Mouse (Mus musculus) midbrain, postnatal 0 days (tissue): ENCODE results near the gene Tll1. TPM values are rescaled to one million over a fixed set of nuclear protein-coding genes. Genes with fewer than 3 reads are reported as not detected.
"Not testable (repeated sequence)": the region's sequence is repeated elsewhere in the genome, so short reads cannot be mapped to it uniquely, and the experiment has no call there.

ENCODE experiments used
- ATAC-seq: fragments of 200-750 bp; cut with Nextera tagmentation; 2 replicates; pipeline ENCODE4 v1.8.0; 2017; ENCODE audit warnings: moderate number of reproducible peaks, mild to moderate bottlenecking, moderate TSS enrichment, moderate library complexity; ENCODE audit not compliant: low FRiP score
- DNase-seq: peaks from one replicate; pipeline ENCODE4 v3.0.0-alpha.2; 2015; ENCODE audit warnings: low spot score
- H3K27ac ChIP-seq: fragments of 300-500 bp; sonication (generic); 2 replicates; pipeline ENCODE4 v1.5.1; 2014; ENCODE audit warnings: low read depth, mild to moderate bottlenecking, low read length, mixed read lengths
- H3K27me3 ChIP-seq: fragments of 300-500 bp; sonication (generic); 2 replicates; pipeline ENCODE4 v1.6.1; 2014; ENCODE audit warnings: low read length, control low read depth, mixed read lengths; ENCODE audit not compliant: insufficient read depth
- H3K36me3 ChIP-seq: fragments of 300-500 bp; sonication (generic); 2 replicates; pipeline ENCODE4 v1.6.1; 2014; ENCODE audit warnings: low read length, control low read depth, mixed read lengths; ENCODE audit not compliant: insufficient read depth
- H3K4me1 ChIP-seq: fragments of 300-500 bp; sonication (generic); 2 replicates; pipeline ENCODE4 v1.6.1; 2014; ENCODE audit warnings: mild to moderate bottlenecking, control low read depth, antibody characterized with exemption, low read length, mixed read lengths; ENCODE audit not compliant: insufficient read depth
- H3K4me2 ChIP-seq: fragments of 300-500 bp; sonication (generic); 2 replicates; pipeline ENCODE4 v1.6.1; 2014; ENCODE audit warnings: low read depth, mild to moderate bottlenecking, low read length, mixed read lengths; ENCODE audit not compliant: poor library complexity, severe bottlenecking
- H3K4me3 ChIP-seq: fragments of 300-500 bp; sonication (generic); 2 replicates; pipeline ENCODE4 v1.5.1; 2014; ENCODE audit warnings: low read depth, mild to moderate bottlenecking, low read length, moderate library complexity
- H3K9ac ChIP-seq: fragments of 300-500 bp; sonication (generic); replicated peaks from 2 replicates; pipeline ENCODE4 v1.6.1; 2014; ENCODE audit warnings: mild to moderate bottlenecking, low read length, moderate library complexity, mixed read lengths; ENCODE audit not compliant: poor library complexity, severe bottlenecking
- H3K9me3 ChIP-seq: fragments of 300-500 bp; sonication (generic); 2 replicates; pipeline ENCODE4 v1.6.1; 2016; ENCODE audit warnings: low read length, control low read depth
- CTCF ChIP-seq: IDR thresholded peaks from 2 replicates; pipeline ENCODE4 v1.5.1; 2016; ENCODE audit warnings: antibody characterized with exemption, mild to moderate bottlenecking
- WGBS: fragments of 180-500 bp; shearing (Covaris S2); extraction: QIAGEN DNeasy Blood & Tissue Kit; methylation state at CpG from one replicate; pipeline ENCODE4 v1.1.7; 2014; 5-methylcytosine and 5-hydroxymethylcytosine counted together
- polyA plus RNA-seq: library from polyadenylated mRNA; unstranded; fragments of >200 nt; fragmentation: Nextera tagmentation; extraction: Ambion mirVana; gene quantifications from 2 replicates; pipeline ENCODE4 v1.2.1, GENCODE M21; 2015
- total RNA-seq: library from RNA; depleted of rRNA; stranded (reverse); fragments of >200 nt; gene quantifications from 2 replicates; pipeline ENCODE4 v1.2.3, GENCODE M21; 2014

The Tll1 gene
- total and polyA plus RNA-seq, 2 experiments from 2014 or later = 1.6 to 4.7 TPM

DNA sequence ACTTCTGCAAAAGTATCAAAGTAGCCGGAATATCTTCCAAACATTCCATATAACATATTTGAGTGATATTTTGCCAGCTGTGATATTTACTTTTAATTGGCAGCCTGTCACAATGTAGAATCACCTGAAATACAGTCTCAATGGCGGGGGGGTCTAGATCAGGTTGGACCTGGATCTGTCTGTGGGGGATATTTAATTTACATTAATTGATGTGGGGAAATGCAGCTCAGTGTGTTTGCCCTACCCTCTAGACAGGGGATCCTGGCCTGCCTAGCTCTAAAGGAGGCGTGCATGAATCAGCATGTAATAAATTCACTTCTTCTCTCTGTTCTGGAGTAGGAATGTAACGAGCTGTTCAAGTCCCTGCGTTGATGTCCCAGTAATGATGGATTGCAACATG is 181.7 kb downstream of the Tll1 start:
- Histone ChIP-seq H3K9ac (no peak overlapping the region), H3K4me1 (no peaks in the 10 kb centered on the region), H3K9me3 (no peaks in the 10 kb centered on the region), H3K36me3 (no peaks in the 10 kb centered on the region), H3K4me2 (no peak overlapping the region), H3K27me3 (no peaks in the 10 kb centered on the region), H3K27ac (no peak overlapping the region), H3K4me3 (no peak overlapping the region)
- WGBS = 83% methylated on average over 5 of the region's 5 CpGs
- ATAC-seq (no peak), DNase-seq (no peak)
- no peak for TF ChIP-seq CTCF

DNA sequence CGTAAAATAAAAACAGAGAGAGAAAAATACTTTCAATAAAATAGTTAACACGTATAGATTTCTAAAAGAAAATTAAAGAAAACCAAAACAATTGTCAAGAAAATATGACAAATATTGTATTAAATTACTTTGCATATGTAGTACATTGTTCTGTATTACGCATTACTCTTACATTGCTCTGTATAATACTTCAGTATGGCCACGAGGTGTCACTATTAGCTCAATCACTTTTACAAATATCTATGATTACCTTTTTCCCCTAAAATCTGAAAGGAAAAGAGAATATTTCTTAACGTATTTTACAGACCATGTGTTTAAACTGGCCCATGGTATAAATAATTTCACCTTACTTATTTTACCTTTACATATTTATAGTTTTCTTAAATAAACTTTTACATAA is 182.5 kb downstream of the Tll1 start:
- DNase-seq (peak; percentile 78), ATAC-seq (0 out of 2 replicates have a peak, but pooled peaks have one; percentile 49)
- H3K9me3 ChIP-seq = no peaks in the 10 kb centered on the region
- peak; percentile 84 for TF ChIP-seq CTCF
- H3K27ac ChIP-seq = no peak overlapping the region
- no peaks in the 10 kb centered on the region for H3K27me3 ChIP-seq
- H3K4me3 ChIP-seq = no peak overlapping the region
- no peak overlapping the region for H3K4me2 ChIP-seq
- H3K4me1 ChIP-seq = no peaks in the 10 kb centered on the region
- no peak overlapping the region for H3K9ac ChIP-seq
- no peaks in the 10 kb centered on the region for H3K36me3 ChIP-seq
- WGBS = 33% methylated on average over 5 of the region's 5 CpGs

DNA sequence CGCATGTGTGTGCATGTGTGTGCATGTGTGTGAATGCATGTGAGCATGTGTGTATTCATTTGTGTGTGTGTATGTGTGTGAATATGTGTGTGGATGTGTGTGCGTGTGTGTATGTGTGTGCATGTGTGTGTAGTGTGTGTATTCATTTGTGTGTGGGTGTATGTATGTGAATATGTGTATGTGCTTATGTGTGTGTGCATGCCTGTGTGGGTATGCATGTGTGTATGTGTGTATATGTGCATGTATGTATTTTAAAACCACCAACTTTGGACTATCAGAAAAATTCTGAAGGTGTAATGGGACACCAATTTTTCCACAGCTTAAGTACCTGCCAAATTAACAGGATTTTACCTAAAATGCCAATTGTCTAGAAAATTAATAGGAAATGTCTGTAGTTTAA is 183.0 kb downstream of the Tll1 start:
- no peak overlapping the region for H3K4me3 ChIP-seq
- 94% methylated on average over 2 of the region's 2 CpGs for WGBS
- ATAC-seq = peak; percentile 54; the same call in 1 of the 2 replicates

DNA sequence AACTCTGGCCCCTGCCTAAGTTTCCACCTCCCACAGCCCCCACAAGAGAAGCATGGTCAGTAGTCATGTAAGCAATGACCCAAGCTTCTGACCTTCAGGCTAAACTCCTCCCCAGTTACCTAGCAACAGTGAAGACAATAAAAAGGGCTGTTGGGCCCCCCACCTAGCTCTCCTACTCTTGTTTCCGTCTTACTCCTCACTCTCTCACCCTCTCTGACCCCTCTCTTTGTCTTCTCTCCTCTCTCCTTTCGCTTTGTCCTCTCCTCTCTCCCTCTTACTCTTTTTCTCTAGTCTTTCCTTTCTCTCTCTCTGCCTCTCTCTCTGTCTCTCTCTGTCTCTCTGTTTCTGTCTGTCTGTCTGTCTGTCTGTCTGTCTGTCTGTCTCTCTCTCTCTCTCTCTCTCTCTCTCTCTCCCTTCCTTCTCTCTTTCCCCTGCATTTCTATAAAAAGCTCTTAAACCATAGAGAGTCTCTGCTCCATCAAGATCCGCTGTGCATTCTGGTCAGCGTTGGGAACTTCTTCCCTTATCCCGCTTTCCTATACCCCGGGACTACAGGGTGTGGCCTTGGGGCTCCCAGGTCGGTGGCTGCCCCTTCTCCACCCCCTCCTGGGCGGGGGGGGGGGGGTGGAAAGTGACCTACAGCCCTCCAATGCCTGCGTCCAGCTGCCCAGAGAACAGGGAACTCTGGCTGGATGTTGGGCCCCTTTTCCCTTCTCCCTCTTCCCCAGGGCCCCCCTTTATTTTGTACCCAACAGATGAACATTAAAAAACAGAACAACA is 235.3 kb downstream of the Tll1 start:
- H3K9me3 ChIP-seq, H3K36me3 ChIP-seq, H3K4me1 ChIP-seq, DNase-seq, H3K27me3 ChIP-seq, H3K9ac ChIP-seq, H3K27ac ChIP-seq, ATAC-seq, H3K4me3 ChIP-seq, H3K4me2 ChIP-seq: not testable (repeated sequence)
- 25% methylated on average over 9 of the region's 9 CpGs for WGBS

More for the DNA sequence above, 183.0 kb downstream of the Tll1 start:
- H3K36me3 ChIP-seq = no peaks in the 10 kb centered on the region
- no peak overlapping the region for H3K4me2 ChIP-seq
- H3K27me3 ChIP-seq = no peaks in the 10 kb centered on the region
- H3K9ac ChIP-seq = no peak overlapping the region
- no peaks in the 10 kb centered on the region for H3K4me1 ChIP-seq
- no peak overlapping the region for H3K27ac ChIP-seq
- DNase-seq = no peak
- no peak for TF ChIP-seq CTCF
- H3K9me3 ChIP-seq = no peaks in the 10 kb centered on the region
